In the genomic region with DNA sequence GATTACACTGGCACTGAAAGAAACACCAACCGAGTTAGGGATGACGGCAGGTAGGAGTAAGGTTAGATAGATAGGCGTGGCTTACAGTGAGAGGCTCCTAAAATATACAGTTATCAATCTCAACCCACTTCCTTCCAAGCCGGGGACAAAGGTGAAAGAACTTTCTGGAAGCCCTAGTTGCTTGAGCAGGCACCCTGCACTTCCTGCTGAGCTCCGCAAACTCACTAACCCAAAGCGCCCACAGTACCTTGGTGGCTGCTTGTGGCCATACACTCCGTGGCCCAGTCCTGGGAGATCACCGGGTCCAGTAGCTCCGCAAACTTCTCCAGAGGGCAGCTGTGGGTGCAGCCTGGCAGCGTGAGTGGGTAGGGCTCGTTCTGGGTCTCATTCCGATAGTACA, we compare ENCODE assay signal across 25 mouse cellular contexts. TPM values are rescaled to one million over a fixed set of nuclear protein-coding genes. Genes with fewer than 3 reads are reported as not detected.
DNase-seq lines count a peak whose midpoint lies in the region; ATAC-seq and TF ChIP-seq lines count a peak whose summit lies in the region.
"Had no signal": no experiment of that assay in that cellular context is flagged by ENCODE, and none has a peak within 500 bp of the region (broad histone marks: within the 10 kb centered on the region; RNA-seq: fewer than 3 reads in every experiment).

No protein-coding gene starts in this region.

- H3K4me3 ChIP-seq in kidney, adult 2 months (ENCODE audit: insufficient read depth, low read depth, low read length): no peak overlapping the region
- H3K4me3 ChIP-seq in kidney, embryonic 15.5 days (replicated peaks): no peak overlapping the region
- peak overlapping the region; percentile 32 to 52; a peak in 3 of 4 replicates for H3K4me3 ChIP-seq in ES-E14 (ENCODE audit: insufficient read depth in 1 of 2, low read depth in 1 of 2, low read length in 2 of 2, poor library complexity in 1 of 2, severe bottlenecking in 1 of 2)
- no peak overlapping the region for H3K4me3 ChIP-seq in stomach, postnatal 0 days (ENCODE audit: low read depth, low read length)
- no peak overlapping the region for H3K4me3 ChIP-seq in midbrain, embryonic 14.5 days (replicated peaks; ENCODE audit: low read depth, low read length)
- H3K4me3 ChIP-seq in midbrain, embryonic 11.5 days (ENCODE audit: low read depth, low read length): no peak overlapping the region
- H3K4me3 ChIP-seq: forebrain, embryonic 13.5 days; heart, embryonic 13.5 days; liver, embryonic 12.5 days; midbrain, embryonic 12.5 days; neural tube, embryonic 13.5 days had no signal

- no peak overlapping the region for H3K9ac ChIP-seq in kidney, embryonic 15.5 days
- H3K9ac ChIP-seq in ES-E14 (ENCODE audit: insufficient read depth, low read depth, low read length, poor library complexity, severe bottlenecking): no peak overlapping the region
- H3K9ac ChIP-seq in stomach, postnatal 0 days (ENCODE audit: low read length): no peak overlapping the region
- H3K9ac ChIP-seq in midbrain, embryonic 14.5 days (replicated peaks; ENCODE audit: low read length): no peak overlapping the region
- no peak overlapping the region for H3K9ac ChIP-seq in midbrain, embryonic 11.5 days (ENCODE audit: low read length)
- H3K9ac ChIP-seq: forebrain, embryonic 13.5 days; heart, embryonic 13.5 days; liver, embryonic 12.5 days; liver, postnatal 0 days; midbrain, embryonic 12.5 days; neural tube, embryonic 13.5 days had no signal

- H3K4me2 ChIP-seq in kidney, embryonic 15.5 days: no peak overlapping the region
- H3K4me2 ChIP-seq in stomach, postnatal 0 days (replicated peaks; ENCODE audit: low read depth): no peak overlapping the region
- H3K4me2 ChIP-seq in midbrain, embryonic 14.5 days (ENCODE audit: low read length): no peak overlapping the region
- no peak overlapping the region for H3K4me2 ChIP-seq in midbrain, embryonic 11.5 days
- H3K4me2 ChIP-seq: forebrain, embryonic 13.5 days; heart, embryonic 13.5 days; liver, embryonic 12.5 days; midbrain, embryonic 12.5 days; neural tube, embryonic 13.5 days had no signal

- TF ChIP-seq POLR2A in kidney, adult 2 months (IDR thresholded peaks at IDR 0.05; ENCODE audit: low read depth, low read length): no peak

- 63% methylated on average over 12 of the region's 12 CpGs for WGBS in kidney, adult 2 months
- 82% methylated on average over 12 of the region's 12 CpGs for WGBS in kidney, embryonic 15.5 days
- 66% methylated on average over 12 of the region's 12 CpGs for WGBS in stomach, postnatal 0 days
- WGBS in midbrain, embryonic 14.5 days: 84% methylated on average over 12 of the region's 12 CpGs
- WGBS in midbrain, embryonic 11.5 days: 88% methylated on average over 12 of the region's 12 CpGs

- peak; percentile 75 for DNase-seq in kidney, adult 2 months
- no peak for DNase-seq in ES-E14 (ENCODE audit: low read depth, low spot score)
- peak; percentile 14 for DNase-seq in kidney, postnatal 14 days
- peak; percentile 33 for DNase-seq in stomach, postnatal 0 days (ENCODE audit: low spot score)
- no peak for DNase-seq in midbrain, embryonic 14.5 days
- no peak for DNase-seq in midbrain, embryonic 11.5 days (ENCODE audit: low spot score, missing footprints)
- DNase-seq: adrenal gland, postnatal 10 days; cerebellum, adult 11-12 months; cerebellum, postnatal 10 days; gastrocnemius, postnatal 10 days; heart, postnatal 14 days; layer of hippocampus, postnatal 36 days; left cerebral cortex, postnatal 4 days; liver, postnatal 0 days; lung, postnatal 36 days; thymus, postnatal 14 days had no signal

- no peak for ATAC-seq in kidney, embryonic 15.5 days (replicated peaks; ENCODE audit: low FRiP score)
- peak; percentile 75 for ATAC-seq in stomach, postnatal 0 days (ENCODE audit: low FRiP score, low TSS enrichment)
- no peak for ATAC-seq in midbrain, embryonic 14.5 days (ENCODE audit: low FRiP score, low TSS enrichment)
- no peak for ATAC-seq in midbrain, embryonic 11.5 days (ENCODE audit: low FRiP score)
- ATAC-seq: CD4-positive, CD25-positive, alpha-beta regulatory T cell, adult 4 months; forebrain, embryonic 13.5 days; hindbrain, embryonic 16.5 days; liver, embryonic 12.5 days; liver, postnatal 0 days had no signal

- H3K9me3 ChIP-seq in kidney, embryonic 15.5 days (replicated peaks): no peaks in the 10 kb centered on the region
- no peaks in the 10 kb centered on the region for H3K9me3 ChIP-seq in ES-E14 (ENCODE audit: control insufficient read depth, insufficient read depth, low read depth, low read length)
- no peaks in the 10 kb centered on the region for H3K9me3 ChIP-seq in stomach, postnatal 0 days (ENCODE audit: control insufficient read depth, low read length)
- no peaks in the 10 kb centered on the region for H3K9me3 ChIP-seq in midbrain, embryonic 14.5 days (ENCODE audit: control insufficient read depth, low read length)
- H3K9me3 ChIP-seq in midbrain, embryonic 11.5 days (ENCODE audit: control insufficient read depth, low read length): no peaks in the 10 kb centered on the region
- H3K9me3 ChIP-seq: forebrain, embryonic 13.5 days; G1E; heart, embryonic 13.5 days; liver, embryonic 12.5 days; midbrain, embryonic 12.5 days; neural tube, embryonic 13.5 days had no signal

- peak overlapping the region; percentile 24 for H3K27ac ChIP-seq in kidney, adult 2 months (ENCODE audit: insufficient read depth, low read depth, low read length)
- no peak overlapping the region for H3K27ac ChIP-seq in kidney, embryonic 15.5 days
- no peak overlapping the region for H3K27ac ChIP-seq in ES-E14 (ENCODE audit: insufficient read depth, low read depth, low read length, poor library complexity, severe bottlenecking)
- no peak overlapping the region; the same call in 1 of the 2 replicates for H3K27ac ChIP-seq in stomach, postnatal 0 days (replicated peaks)
- H3K27ac ChIP-seq in midbrain, embryonic 14.5 days (replicated peaks; ENCODE audit: low read depth, low read length): no peak overlapping the region
- no peak overlapping the region for H3K27ac ChIP-seq in midbrain, embryonic 11.5 days (ENCODE audit: low read depth, low read length)
- H3K27ac ChIP-seq: forebrain, embryonic 13.5 days; heart, embryonic 13.5 days; liver, embryonic 12.5 days; midbrain, embryonic 12.5 days; neural tube, embryonic 13.5 days had no signal

- in situ Hi-C loops in ES-E14 (cut with MboI; ENCODE audit: low sequenced_read_pairs in 2 of 2, unreplicated experiment in 2 of 2): no loop called here

- H3K36me3 ChIP-seq in kidney, adult 2 months (ENCODE audit: control insufficient read depth, insufficient read depth, low read length): no peaks in the 10 kb centered on the region
- H3K36me3 ChIP-seq in kidney, embryonic 15.5 days: no peaks in the 10 kb centered on the region
- H3K36me3 ChIP-seq in ES-E14 (ENCODE audit: control insufficient read depth, insufficient read depth, low read length, poor library complexity, severe bottlenecking): no peaks in the 10 kb centered on the region
- no peaks in the 10 kb centered on the region for H3K36me3 ChIP-seq in stomach, postnatal 0 days (ENCODE audit: control insufficient read depth, insufficient read depth, low read length)
- H3K36me3 ChIP-seq in midbrain, embryonic 14.5 days (ENCODE audit: control insufficient read depth, insufficient read depth, low read length): no peaks in the 10 kb centered on the region
- H3K36me3 ChIP-seq in midbrain, embryonic 11.5 days (ENCODE audit: control insufficient read depth, insufficient read depth, low read length): no peaks in the 10 kb centered on the region
- H3K36me3 ChIP-seq: G1E; heart, embryonic 13.5 days; liver, embryonic 12.5 days; midbrain, embryonic 12.5 days; neural tube, embryonic 13.5 days had no signal

- no peaks in the 10 kb centered on the region for H3K27me3 ChIP-seq in kidney, adult 2 months (replicated peaks; ENCODE audit: control insufficient read depth, insufficient read depth, low read length)
- H3K27me3 ChIP-seq in kidney, embryonic 15.5 days: no peaks in the 10 kb centered on the region
- H3K27me3 ChIP-seq in stomach, postnatal 0 days (ENCODE audit: control insufficient read depth, insufficient read depth, low read length): no peaks in the 10 kb centered on the region
- no peaks in the 10 kb centered on the region for H3K27me3 ChIP-seq in midbrain, embryonic 14.5 days (ENCODE audit: control insufficient read depth, insufficient read depth, low read length)
- no peaks in the 10 kb centered on the region for H3K27me3 ChIP-seq in midbrain, embryonic 11.5 days (ENCODE audit: control insufficient read depth, insufficient read depth, low read length)
- H3K27me3 ChIP-seq: forebrain, embryonic 13.5 days; heart, embryonic 13.5 days; liver, embryonic 12.5 days; midbrain, embryonic 12.5 days; neural tube, embryonic 13.5 days had no signal

- TF ChIP-seq EP300 in stomach, postnatal 0 days (optimal IDR thresholded peaks at IDR 0.05): no peak

- no peak for TF ChIP-seq CTCF in kidney, adult 2 months (conservative IDR thresholded peaks at IDR 0.05; ENCODE audit: insufficient read depth, insufficient read length, low read depth, low read length)
- TF ChIP-seq CTCF in stomach, postnatal 0 days (IDR thresholded peaks at IDR 0.05; ENCODE audit: low read depth): no peak

- peaks cover 5% of the 10 kb centered on the region; the same call in 1 of the 2 replicates for H3K4me1 ChIP-seq in kidney, adult 2 months (ENCODE audit: control insufficient read depth, insufficient read depth, low read length)
- 0 out of 2 replicates have a peak, but pooled peaks cover 9% of the 10 kb centered on the region for H3K4me1 ChIP-seq in kidney, embryonic 15.5 days
- H3K4me1 ChIP-seq in ES-E14 (ENCODE audit: control insufficient read depth in 2 of 2, insufficient read depth in 2 of 2, low read length in 2 of 2, poor library complexity in 1 of 2): peaks cover 0 to 2% of the 10 kb centered on the region in 2 experiments; a peak in 1 of 4 replicates
- H3K4me1 ChIP-seq in stomach, postnatal 0 days (replicated peaks; ENCODE audit: control insufficient read depth, insufficient read depth): no peaks in the 10 kb centered on the region
- no peaks in the 10 kb centered on the region for H3K4me1 ChIP-seq in midbrain, embryonic 14.5 days (ENCODE audit: control insufficient read depth, insufficient read depth, low read length)
- no peaks in the 10 kb centered on the region for H3K4me1 ChIP-seq in midbrain, embryonic 11.5 days (ENCODE audit: control insufficient read depth, insufficient read depth, low read length)
- H3K4me1 ChIP-seq: forebrain, embryonic 13.5 days; heart, embryonic 13.5 days; liver, embryonic 12.5 days; midbrain, embryonic 12.5 days; neural tube, embryonic 13.5 days had no signal

RNA-seq across cellular contexts. Expression of a gene that starts 37.0 kb away (rescaled TPM):
- 4.6 and 5.4 TPM in 2 replicates for polyA plus RNA-seq in kidney, adult 2 months (2012; rRNA removed)
- 1.7 and 2.2 TPM in 2 replicates for polyA plus RNA-seq in kidney, embryonic 15.5 days (2015; fragmentation: Nextera tagmentation; extraction: Ambion mirVana)
- total RNA-seq in ES-E14 (2012; rRNA removed): 1.2 and 2.5 TPM in 2 replicates
- 9.8 and 10.8 TPM in 2 replicates for polyA plus RNA-seq in stomach, postnatal 0 days (2015; fragmentation: Nextera tagmentation; extraction: Ambion mirVana)
- polyA plus RNA-seq in midbrain, embryonic 14.5 days (2014; fragmentation: Nextera tagmentation; extraction: Ambion mirVana): 0.24 and 0.41 TPM in 2 replicates
- 0.11 TPM in 1 of 2 replicates, not detected in the other for polyA plus RNA-seq in midbrain, embryonic 11.5 days (2014; fragmentation: Nextera tagmentation; extraction: Ambion mirVana)
- total RNA-seq: layer of hippocampus, postnatal 36 days had no signal
- polyA plus RNA-seq: G1E had no signal

RNA-seq across cellular contexts. Expression of a gene that starts 37.8 kb away (rescaled TPM):
- polyA plus RNA-seq in kidney, adult 2 months (2012; rRNA removed): 104 and 129 TPM in 2 replicates
- polyA plus RNA-seq in kidney, embryonic 15.5 days (2015; fragmentation: Nextera tagmentation; extraction: Ambion mirVana): 19.9 and 23.0 TPM in 2 replicates
- total RNA-seq in ES-E14 (2012; rRNA removed): 72.3 and 98.1 TPM in 2 replicates
- polyA plus RNA-seq in stomach, postnatal 0 days (2015; fragmentation: Nextera tagmentation; extraction: Ambion mirVana): 10.7 and 11.5 TPM in 2 replicates
- polyA plus RNA-seq in midbrain, embryonic 14.5 days (2014; fragmentation: Nextera tagmentation; extraction: Ambion mirVana): 27.6 and 32.0 TPM in 2 replicates
- 22.9 and 25.8 TPM in 2 replicates for polyA plus RNA-seq in midbrain, embryonic 11.5 days (2014; fragmentation: Nextera tagmentation; extraction: Ambion mirVana)

Comparison
In these comparisons a context has a peak if more than half of its experiments do, and no peak if none do; other contexts are left out.
1. DNase-seq: peak in kidney, adult 2 months (single experiment), kidney, postnatal 14 days (single experiment) and stomach, postnatal 0 days (single experiment); none in ES-E14 (single experiment), midbrain, embryonic 14.5 days (single experiment) and midbrain, embryonic 11.5 days (single experiment).
2. H3K4me3 ChIP-seq: peak in ES-E14 (2 of 2); none in kidney, adult 2 months (single experiment), kidney, embryonic 15.5 days (single experiment), stomach, postnatal 0 days (single experiment), midbrain, embryonic 14.5 days (single experiment) and midbrain, embryonic 11.5 days (single experiment).